Mouse (Mus musculus) liver, postnatal 0 days (tissue): ENCODE data around the gene Phf19.

ENCODE experiments used
- CTCF ChIP-seq: sonication (generic); IDR thresholded peaks from 2 replicates; pipeline ENCODE4 v1.5.1; 2016; ENCODE audit warnings: antibody characterized with exemption, low read depth
- EP300 ChIP-seq: IDR thresholded peaks from 2 replicates; pipeline ENCODE4 v1.6.1; 2016; ENCODE audit warnings: antibody characterized with exemption, low read depth, mild to moderate bottlenecking

DNA sequence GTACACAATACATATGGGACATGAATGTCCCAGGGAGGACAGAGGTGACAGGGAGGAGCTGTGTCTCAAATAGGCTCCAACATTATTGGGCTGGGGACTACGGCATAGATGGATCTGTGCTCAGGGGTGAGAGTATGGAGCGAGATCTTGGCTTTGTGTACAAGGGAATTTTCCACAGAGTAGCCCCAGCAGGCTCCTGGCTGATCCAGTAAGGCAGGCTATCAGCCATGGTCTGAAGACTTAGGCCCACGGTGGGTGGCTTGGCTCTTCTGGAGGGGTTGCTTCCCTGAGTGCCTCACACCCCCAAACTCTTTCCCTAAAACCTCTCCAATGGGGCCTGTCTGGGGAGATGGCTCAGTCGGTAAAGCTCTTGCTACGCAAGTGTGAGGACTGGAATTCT lies 26.4 kb upstream of the Phf19 start:
- TF ChIP-seq CTCF (no peak), EP300 (no peak)
